Mouse (Mus musculus): ENCODE measurements at regions not wholly inside any gene's neighbourhood (a gene's known extent, or its start where the extent isn't known, plus 50 kb on each side); places are given as distances from the start of the nearest gene placed in this dataset.

DNA sequence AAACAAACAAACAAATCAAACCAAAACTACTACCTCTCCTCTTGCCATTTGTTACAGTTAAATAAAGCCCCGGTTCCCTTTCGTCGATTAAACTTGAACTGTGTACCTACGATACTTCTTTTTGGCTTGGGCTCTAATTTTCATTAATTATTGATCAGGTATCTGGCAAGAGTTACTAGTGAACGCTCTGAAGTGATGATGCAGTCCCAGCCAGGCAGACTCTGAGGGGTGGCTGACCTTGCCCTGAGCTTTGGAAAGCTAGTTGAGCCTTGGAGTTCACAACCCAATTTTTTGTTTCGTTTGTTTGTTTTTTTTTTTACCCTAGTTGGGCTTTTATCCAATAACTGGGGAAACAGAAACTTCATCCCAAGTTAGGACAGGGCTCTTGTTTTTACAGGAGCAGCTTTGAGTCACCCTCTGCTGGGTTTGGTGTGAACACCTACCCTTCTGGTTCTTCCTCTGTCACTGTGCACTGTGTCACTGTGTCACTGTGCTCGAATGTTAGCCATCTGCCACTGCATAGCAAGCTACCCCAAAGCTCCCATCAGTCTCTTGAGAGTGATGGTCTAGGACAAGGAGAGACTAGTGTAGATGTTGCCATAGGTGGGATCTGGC lies 93.2 kb upstream of the Stt3b start:
- Histone ChIP-seq H3K9me3 (ENCODE audit: control insufficient read depth, low read length) (no peaks in the 10 kb centered on the region), H3K4me1 (replicated peaks; ENCODE audit: control insufficient read depth, insufficient read depth, low read length) (no peaks in the 10 kb centered on the region), H3K27ac (ENCODE audit: low read depth, low read length) (no peak overlapping the region), H3K4me2 (replicated peaks; ENCODE audit: low read depth, low read length) (no peak overlapping the region), H3K9ac (ENCODE audit: low read depth, low read length) (no peak overlapping the region), H3K36me3 (ENCODE audit: control insufficient read depth, insufficient read depth, low read length) (no peaks in the 10 kb centered on the region), H3K27me3 (ENCODE audit: control insufficient read depth, insufficient read depth, low read length) (no peaks in the 10 kb centered on the region), H3K4me3 (ENCODE audit: low read depth, low read length) (no peak overlapping the region)
- DNase-seq (ENCODE audit: low spot score) (no peak), ATAC-seq (ENCODE audit: low FRiP score) (no peak)
- WGBS, result 88% methylated on average over 7 of the region's 7 CpGs

DNA sequence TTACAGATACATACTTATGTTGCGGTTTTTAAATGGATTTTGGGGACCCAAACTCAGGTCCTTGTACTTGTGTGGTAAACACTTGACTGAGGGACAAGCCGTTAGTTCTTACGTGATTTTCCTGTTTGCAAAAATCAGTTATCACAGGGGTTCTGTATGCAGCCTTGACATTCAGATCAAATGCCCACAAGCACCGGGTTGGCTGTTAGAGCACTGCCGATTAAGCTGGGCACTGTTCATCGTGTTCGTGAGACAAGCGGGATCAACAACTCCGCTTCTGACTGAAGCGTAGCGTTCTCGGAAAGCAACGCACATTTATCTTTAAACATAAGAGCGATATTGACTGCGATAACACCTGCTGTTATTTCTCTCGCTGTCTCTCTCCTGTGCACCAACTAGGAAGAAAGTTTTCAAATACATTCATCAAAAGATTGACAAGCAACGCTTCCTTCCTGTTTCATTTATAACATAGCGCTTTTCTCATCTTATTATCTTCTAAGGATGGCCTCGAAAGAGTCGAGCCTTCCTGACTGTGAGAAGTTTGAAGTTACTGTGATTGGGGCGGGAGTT lies 97.8 kb upstream of the Stt3b start:
- H3K36me3 ChIP-seq (ENCODE audit: control insufficient read depth, insufficient read depth, low read length), result no peaks in the 10 kb centered on the region
- ATAC-seq (ENCODE audit: low FRiP score) (no peak), DNase-seq (ENCODE audit: low spot score) (no peak)
- H3K4me1 ChIP-seq (replicated peaks; ENCODE audit: control insufficient read depth, insufficient read depth, low read length), result no peaks in the 10 kb centered on the region
- H3K4me2 ChIP-seq (replicated peaks; ENCODE audit: low read depth, low read length), result no peak overlapping the region
- no peak overlapping the region for H3K4me3 ChIP-seq (ENCODE audit: low read depth, low read length)
- H3K9me3 ChIP-seq (ENCODE audit: control insufficient read depth, low read length), result no peaks in the 10 kb centered on the region
- 96% methylated on average over 21 of the region's 21 CpGs for WGBS
- no peak overlapping the region for H3K27ac ChIP-seq (ENCODE audit: low read depth, low read length)
- no peaks in the 10 kb centered on the region for H3K27me3 ChIP-seq (ENCODE audit: control insufficient read depth, insufficient read depth, low read length)
- H3K9ac ChIP-seq (ENCODE audit: low read depth, low read length), result no peak overlapping the region

DNA sequence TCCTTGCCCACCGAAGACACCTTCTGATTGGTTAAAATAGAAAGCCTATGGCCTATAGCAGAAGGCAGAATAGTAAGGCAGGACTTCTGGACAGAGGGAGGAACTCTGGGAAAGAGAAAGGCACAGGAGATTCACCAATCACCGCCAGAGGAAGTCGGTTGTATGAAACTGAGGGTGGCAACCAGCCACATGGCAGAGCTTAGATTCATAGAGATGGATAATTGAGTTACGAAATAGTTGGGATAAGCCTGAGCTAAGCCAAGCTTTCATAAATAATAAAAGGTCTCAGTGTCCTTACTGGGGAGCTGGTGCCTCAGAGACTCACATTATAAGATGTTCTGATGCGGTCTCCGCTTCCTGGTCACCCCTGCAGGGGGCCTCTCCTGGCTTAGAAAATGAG lies 98.7 kb upstream of the Stt3b start:
- 93% methylated on average over 6 of the region's 6 CpGs for WGBS
- no peak overlapping the region for H3K27ac ChIP-seq (ENCODE audit: low read depth, low read length)
- no peak for ATAC-seq (ENCODE audit: low FRiP score)

DNA sequence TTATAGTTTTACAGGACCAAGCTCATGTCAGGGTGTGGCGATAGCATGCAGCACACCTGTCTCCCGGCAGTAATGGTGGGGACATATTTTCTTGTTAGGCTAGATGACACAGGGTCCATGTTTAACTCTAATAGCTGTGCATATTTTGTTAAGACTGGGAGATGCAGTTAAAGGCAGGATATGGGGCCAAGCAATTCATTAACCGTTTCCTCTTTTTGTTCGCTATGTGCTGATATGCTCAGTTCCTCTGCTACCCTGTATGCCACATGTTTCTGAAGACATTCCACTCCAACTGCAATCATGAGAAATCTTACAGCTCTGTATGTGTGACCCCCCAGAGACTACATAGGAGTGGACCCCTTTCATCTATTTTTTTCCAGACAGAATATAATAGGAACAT lies 104.0 kb upstream of the Stt3b start:
- H3K4me3 ChIP-seq (ENCODE audit: low read depth, low read length), result no peak overlapping the region
- WGBS, result 95% methylated on average over 4 of the region's 4 CpGs
- H3K27ac ChIP-seq (ENCODE audit: low read depth, low read length), result no peak overlapping the region
- H3K36me3 ChIP-seq (ENCODE audit: control insufficient read depth, insufficient read depth, low read length), result no peaks in the 10 kb centered on the region
- DNase-seq (ENCODE audit: low spot score) (no peak), ATAC-seq (ENCODE audit: low FRiP score) (no peak)
- H3K27me3 ChIP-seq (ENCODE audit: control insufficient read depth, insufficient read depth, low read length), result no peaks in the 10 kb centered on the region
- H3K4me2 ChIP-seq (replicated peaks; ENCODE audit: low read depth, low read length), result no peak overlapping the region
- no peak overlapping the region for H3K9ac ChIP-seq (ENCODE audit: low read depth, low read length)
- no peaks in the 10 kb centered on the region for H3K9me3 ChIP-seq (ENCODE audit: control insufficient read depth, low read length)
- H3K4me1 ChIP-seq (replicated peaks; ENCODE audit: control insufficient read depth, insufficient read depth, low read length), result no peaks in the 10 kb centered on the region

More for the DNA sequence above, 98.7 kb upstream of the Stt3b start:
- no peaks in the 10 kb centered on the region for H3K36me3 ChIP-seq (ENCODE audit: control insufficient read depth, insufficient read depth, low read length)
- H3K27me3 ChIP-seq (ENCODE audit: control insufficient read depth, insufficient read depth, low read length), result no peaks in the 10 kb centered on the region
- H3K4me3 ChIP-seq (ENCODE audit: low read depth, low read length), result no peak overlapping the region
- H3K9ac ChIP-seq (ENCODE audit: low read depth, low read length), result no peak overlapping the region
- no peaks in the 10 kb centered on the region for H3K4me1 ChIP-seq (replicated peaks; ENCODE audit: control insufficient read depth, insufficient read depth, low read length)
- H3K4me2 ChIP-seq (replicated peaks; ENCODE audit: low read depth, low read length), result no peak overlapping the region
- DNase-seq (ENCODE audit: low spot score), result no peak
- H3K9me3 ChIP-seq (ENCODE audit: control insufficient read depth, low read length), result no peaks in the 10 kb centered on the region

DNA sequence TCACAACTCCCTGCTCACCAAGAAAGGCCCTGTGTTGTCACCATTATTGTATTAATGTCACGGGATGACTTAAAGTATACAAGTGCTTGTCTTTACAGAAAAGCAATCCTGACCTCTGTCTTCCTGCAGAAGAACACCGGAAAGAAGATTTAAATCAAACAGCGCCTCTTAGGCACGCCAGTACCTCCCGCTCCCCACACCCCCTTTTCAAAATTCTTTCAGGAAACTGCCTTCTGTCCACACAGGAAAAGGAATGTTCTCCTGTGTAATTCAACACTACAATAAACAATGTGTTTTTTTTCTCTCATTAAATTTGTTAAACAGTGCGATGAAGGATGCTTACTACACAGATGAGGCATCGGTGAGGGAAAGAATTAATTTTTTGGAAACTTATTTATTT lies 112.6 kb upstream of the Stt3b start:
- no peak overlapping the region for H3K4me3 ChIP-seq (ENCODE audit: low read depth, low read length)
- H3K9ac ChIP-seq (ENCODE audit: low read depth, low read length), result no peak overlapping the region
- H3K4me1 ChIP-seq (replicated peaks; ENCODE audit: control insufficient read depth, insufficient read depth, low read length), result no peaks in the 10 kb centered on the region
- no peaks in the 10 kb centered on the region for H3K36me3 ChIP-seq (ENCODE audit: control insufficient read depth, insufficient read depth, low read length)
- WGBS, result 82% methylated on average over 7 of the region's 7 CpGs
- H3K27me3 ChIP-seq (ENCODE audit: control insufficient read depth, insufficient read depth, low read length), result no peaks in the 10 kb centered on the region
- peaks cover 3% of the 10 kb centered on the region for H3K9me3 ChIP-seq (ENCODE audit: control insufficient read depth, low read length)
- DNase-seq (ENCODE audit: low spot score) (no peak), ATAC-seq (ENCODE audit: low FRiP score) (no peak)
- no peak overlapping the region for H3K27ac ChIP-seq (ENCODE audit: low read depth, low read length)
- no peak overlapping the region for H3K4me2 ChIP-seq (replicated peaks; ENCODE audit: low read depth, low read length)

DNA sequence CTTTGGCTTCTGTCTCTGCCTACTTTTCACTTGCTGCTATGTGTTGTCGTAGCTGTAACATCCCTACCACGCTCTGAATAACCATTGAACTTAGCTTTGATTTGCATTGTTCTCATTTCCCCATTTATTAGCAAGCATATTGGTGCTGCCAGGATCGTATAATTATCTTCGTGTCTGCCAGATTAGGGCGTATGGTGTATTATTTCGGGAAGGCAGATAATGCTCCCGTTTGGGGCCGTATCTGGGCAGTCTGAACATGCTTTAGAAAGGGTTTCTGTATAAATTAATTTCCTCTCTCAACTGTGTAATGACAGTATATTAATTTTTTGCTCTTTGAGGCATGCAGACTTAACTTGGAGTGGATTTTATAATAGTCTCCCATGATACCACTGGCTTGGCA lies 116.5 kb upstream of the Stt3b start:
- Histone ChIP-seq H3K27ac (ENCODE audit: low read depth, low read length) (no peak overlapping the region), H3K36me3 (ENCODE audit: control insufficient read depth, insufficient read depth, low read length) (no peaks in the 10 kb centered on the region), H3K4me3 (ENCODE audit: low read depth, low read length) (no peak overlapping the region), H3K9ac (ENCODE audit: low read depth, low read length) (no peak overlapping the region), H3K27me3 (ENCODE audit: control insufficient read depth, insufficient read depth, low read length) (no peaks in the 10 kb centered on the region), H3K4me1 (replicated peaks; ENCODE audit: control insufficient read depth, insufficient read depth, low read length) (no peaks in the 10 kb centered on the region), H3K9me3 (ENCODE audit: control insufficient read depth, low read length) (no peaks in the 10 kb centered on the region), H3K4me2 (replicated peaks; ENCODE audit: low read depth, low read length) (no peak overlapping the region)
- 89% methylated on average over 8 of the region's 8 CpGs for WGBS
- ATAC-seq (ENCODE audit: low FRiP score) (no peak), DNase-seq (ENCODE audit: low spot score) (no peak)

DNA sequence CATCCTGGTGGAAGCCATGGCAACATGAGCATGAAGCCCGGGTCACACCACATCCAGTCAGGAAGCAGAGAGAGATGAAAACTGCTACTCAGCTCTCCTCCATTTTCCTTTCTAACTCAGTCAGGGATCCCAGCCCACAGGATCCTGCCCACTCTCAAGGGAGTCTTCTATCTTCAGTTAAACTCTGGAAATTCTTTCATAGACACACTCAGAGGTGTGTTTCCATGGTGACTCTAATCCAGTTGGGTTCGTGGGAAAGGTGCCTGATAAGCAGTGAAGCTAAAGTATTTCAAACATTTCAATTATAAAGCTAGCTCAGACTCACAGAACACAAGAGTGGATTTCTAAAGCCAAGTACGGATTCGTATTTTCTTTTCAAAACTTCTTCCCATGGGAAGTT lies 120.0 kb upstream of the Stt3b start:
- Histone ChIP-seq H3K27ac (ENCODE audit: low read depth, low read length) (no peak overlapping the region), H3K4me1 (replicated peaks; ENCODE audit: control insufficient read depth, insufficient read depth, low read length) (no peaks in the 10 kb centered on the region), H3K9me3 (ENCODE audit: control insufficient read depth, low read length) (no peaks in the 10 kb centered on the region), H3K36me3 (ENCODE audit: control insufficient read depth, insufficient read depth, low read length) (no peaks in the 10 kb centered on the region), H3K27me3 (ENCODE audit: control insufficient read depth, insufficient read depth, low read length) (no peaks in the 10 kb centered on the region), H3K4me3 (ENCODE audit: low read depth, low read length) (no peak overlapping the region), H3K9ac (ENCODE audit: low read depth, low read length) (no peak overlapping the region), H3K4me2 (replicated peaks; ENCODE audit: low read depth, low read length) (no peak overlapping the region)
- WGBS, result 79% methylated on average over 4 of the region's 4 CpGs
- no peak for DNase-seq (ENCODE audit: low spot score)
- ATAC-seq (ENCODE audit: low FRiP score), result no peak

DNA sequence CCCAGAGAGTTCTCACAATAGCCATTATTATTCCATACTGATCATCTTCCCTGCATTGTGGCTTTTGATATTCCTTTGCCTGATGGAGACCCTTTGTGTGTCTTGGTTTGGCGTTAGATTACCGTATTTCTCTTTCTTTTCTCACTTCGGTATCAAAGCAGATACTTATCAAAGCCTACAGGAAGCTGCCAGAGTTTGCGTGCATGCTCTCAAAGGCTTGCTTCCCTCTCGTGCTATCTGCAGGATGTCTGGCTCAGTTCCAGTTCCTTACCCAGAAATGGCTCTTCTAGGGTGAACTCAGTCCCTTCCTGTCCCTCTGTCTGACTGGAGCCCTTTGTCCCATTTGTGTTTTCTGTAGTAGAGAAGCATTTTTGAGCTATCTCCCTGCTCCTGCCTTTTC lies 124.5 kb upstream of the Stt3b start:
- WGBS, result 29% methylated on average over 5 of the region's 5 CpGs
- DNase-seq (ENCODE audit: low spot score), result no peak
- no peaks in the 10 kb centered on the region for H3K4me1 ChIP-seq (replicated peaks; ENCODE audit: control insufficient read depth, insufficient read depth, low read length)

DNA sequence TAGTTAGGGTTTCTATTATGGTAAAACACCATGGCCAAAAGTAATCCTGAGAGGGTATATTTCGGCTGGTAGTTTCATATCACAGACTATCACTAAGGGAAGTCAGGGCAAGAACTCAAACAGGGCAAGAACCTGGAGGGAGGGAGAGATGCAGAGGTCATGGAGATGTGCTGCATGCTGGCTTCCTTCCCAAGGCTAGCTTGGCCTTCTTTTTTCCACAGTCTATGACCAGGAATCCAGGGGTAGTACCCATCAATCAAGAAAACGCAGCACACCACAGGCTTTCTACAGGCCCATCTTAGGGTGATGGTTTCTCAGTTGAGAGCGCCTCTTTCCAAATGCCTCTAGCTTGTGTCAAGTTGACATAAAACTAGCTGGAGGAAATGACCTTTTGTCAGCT lies 126.1 kb upstream of the Stt3b start:
- WGBS, result 77% methylated on average over 3 of the region's 3 CpGs
- no peak overlapping the region for H3K27ac ChIP-seq (ENCODE audit: low read depth, low read length)
- no peak overlapping the region for H3K9ac ChIP-seq (ENCODE audit: low read depth, low read length)
- H3K9me3 ChIP-seq (ENCODE audit: control insufficient read depth, low read length), result no peaks in the 10 kb centered on the region
- DNase-seq (ENCODE audit: low spot score), result no peak
- H3K4me1 ChIP-seq (replicated peaks; ENCODE audit: control insufficient read depth, insufficient read depth, low read length), result no peaks in the 10 kb centered on the region
- no peak overlapping the region for H3K4me2 ChIP-seq (replicated peaks; ENCODE audit: low read depth, low read length)
- no peaks in the 10 kb centered on the region for H3K36me3 ChIP-seq (ENCODE audit: control insufficient read depth, insufficient read depth, low read length)
- H3K27me3 ChIP-seq (ENCODE audit: control insufficient read depth, insufficient read depth, low read length), result no peaks in the 10 kb centered on the region
- ATAC-seq (ENCODE audit: low FRiP score), result no peak
- no peak overlapping the region for H3K4me3 ChIP-seq (ENCODE audit: low read depth, low read length)

More for the DNA sequence above, 124.5 kb upstream of the Stt3b start:
- Histone ChIP-seq H3K9ac (ENCODE audit: low read depth, low read length) (no peak overlapping the region), H3K4me2 (replicated peaks; ENCODE audit: low read depth, low read length) (no peak overlapping the region), H3K4me3 (ENCODE audit: low read depth, low read length) (no peak overlapping the region), H3K36me3 (ENCODE audit: control insufficient read depth, insufficient read depth, low read length) (no peaks in the 10 kb centered on the region), H3K9me3 (ENCODE audit: control insufficient read depth, low read length) (no peaks in the 10 kb centered on the region), H3K27me3 (ENCODE audit: control insufficient read depth, insufficient read depth, low read length) (no peaks in the 10 kb centered on the region), H3K27ac (ENCODE audit: low read depth, low read length) (no peak overlapping the region)
- no peak for ATAC-seq (ENCODE audit: low FRiP score)

Data from hindbrain, embryonic 11.5 days (tissue).